Mouse (Mus musculus) liver, postnatal 0 days (tissue): ENCODE data around the gene Ttc4.

Experiments
- CTCF ChIP-seq: sonication (generic); IDR thresholded peaks from 2 replicates; pipeline ENCODE4 v1.5.1; 2016; ENCODE audit warnings: antibody characterized with exemption, low read depth
- EP300 ChIP-seq: IDR thresholded peaks from 2 replicates; pipeline ENCODE4 v1.6.1; 2016; ENCODE audit warnings: antibody characterized with exemption, low read depth, mild to moderate bottlenecking

- TF ChIP-seq CTCF (no peak), EP300 (no peak)
Measured at GRCm38 (mm10) chr4:106622712-106623111, 56.0 kb downstream of the Ttc4 start.
